Mouse (Mus musculus) liver, postnatal 0 days (tissue): ENCODE results near the gene Btnl9. TPM values are rescaled to one million over a fixed set of nuclear protein-coding genes. Genes with fewer than 3 reads are reported as not detected.

Experiments used
- ATAC-seq: fragments of 200-750 bp; cut with Nextera tagmentation; 2 replicates; pipeline ENCODE4 v1.8.0; 2017; ENCODE audit warnings: mild to moderate bottlenecking, moderate library complexity
- DNase-seq: peaks from one replicate; pipeline ENCODE4 v3.0.0-alpha.2; 2016
- H3K27ac ChIP-seq: fragments of 300-500 bp; sonication (generic); 2 replicates; pipeline ENCODE4 v1.5.1; 2014; ENCODE audit warnings: antibody characterized with exemption, moderate library complexity, mild to moderate bottlenecking, low read depth
- H3K27me3 ChIP-seq: fragments of 300-500 bp; sonication (generic); 2 replicates; pipeline ENCODE4 v1.6.1; 2014; ENCODE audit warnings: low read length, control low read depth, mixed read lengths; ENCODE audit not compliant: insufficient read depth
- H3K36me3 ChIP-seq: fragments of 300-500 bp; sonication (generic); replicated peaks from 2 replicates; pipeline ENCODE4 v1.6.1; 2014; ENCODE audit warnings: mild to moderate bottlenecking, control low read depth, low read length, moderate library complexity, mixed read lengths; ENCODE audit not compliant: insufficient read depth
- H3K4me1 ChIP-seq: fragments of 300-500 bp; sonication (generic); 2 replicates; pipeline ENCODE4 v1.6.1; 2014; ENCODE audit warnings: antibody characterized with exemption, mild to moderate bottlenecking, control low read depth; ENCODE audit not compliant: insufficient read depth
- H3K4me2 ChIP-seq: fragments of 300-500 bp; sonication (generic); 2 replicates; pipeline ENCODE4 v1.6.1; 2014; ENCODE audit warnings: low read depth, mild to moderate bottlenecking, low read length, moderate library complexity, mixed read lengths
- H3K4me3 ChIP-seq: fragments of 300-500 bp; sonication (generic); 2 replicates; pipeline ENCODE4 v1.5.1; 2014; ENCODE audit warnings: low read depth, low read length
- H3K9ac ChIP-seq: fragments of 300-500 bp; sonication (generic); replicated peaks from 2 replicates; pipeline ENCODE4 v1.6.1; 2014; ENCODE audit warnings: mild to moderate bottlenecking, moderate library complexity
- H3K9me3 ChIP-seq: fragments of 300-500 bp; sonication (generic); 2 replicates; pipeline ENCODE4 v1.6.1; 2016; ENCODE audit warnings: mild to moderate bottlenecking, control low read depth, low read length, mixed read lengths
- CTCF ChIP-seq: sonication (generic); IDR thresholded peaks from 2 replicates; pipeline ENCODE4 v1.5.1; 2016; ENCODE audit warnings: antibody characterized with exemption, low read depth
- EP300 ChIP-seq: IDR thresholded peaks from 2 replicates; pipeline ENCODE4 v1.6.1; 2016; ENCODE audit warnings: antibody characterized with exemption, low read depth, mild to moderate bottlenecking
- WGBS: fragments of 180-500 bp; shearing (Covaris S2); extraction: QIAGEN DNeasy Blood & Tissue Kit; methylation state at CpG from one replicate; pipeline ENCODE4 v1.1.7; 2014; ENCODE audit not compliant: insufficient replicate concordance; 5-methylcytosine and 5-hydroxymethylcytosine counted together
- polyA plus RNA-seq: library from polyadenylated mRNA; unstranded; fragments of >200 nt; fragmentation: Nextera tagmentation; extraction: Ambion mirVana; gene quantifications from 2 replicates; pipeline ENCODE4 v1.2.1, GENCODE M21; 2015

The Btnl9 gene
- polyA plus RNA-seq, 1 experiment from 2014 or later: 1.9 TPM

DNA sequence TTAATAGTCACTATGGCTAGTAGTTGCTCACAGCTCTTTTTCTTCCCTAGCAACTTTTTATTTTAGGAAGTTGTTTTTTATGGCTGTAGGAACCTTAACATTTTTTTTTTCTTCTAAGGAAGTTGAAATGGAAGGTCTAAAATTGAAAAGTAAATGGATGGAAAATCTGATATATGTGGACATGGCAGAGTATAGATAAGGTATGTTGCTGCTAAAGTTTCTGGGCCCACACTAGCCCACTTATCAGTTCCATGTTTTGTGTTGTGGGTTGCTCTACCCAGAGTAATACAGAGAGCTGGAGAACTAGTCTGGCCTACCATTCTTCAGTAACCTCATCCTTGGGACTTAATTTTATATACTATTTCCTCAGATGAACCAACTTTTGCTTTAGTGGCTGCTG lies 25.6 kb upstream of the Btnl9 start:
- peaks cover 48% of the 10 kb centered on the region for H3K36me3 ChIP-seq
- H3K4me3 ChIP-seq: no peak overlapping the region
- TF ChIP-seq CTCF (no peak), EP300 (no peak)
- DNase-seq: no peak
- H3K4me1 ChIP-seq: peaks cover 22% of the 10 kb centered on the region
- H3K27ac ChIP-seq: peak overlapping the region; percentile 57; the same call in 1 of the 2 replicates
- no peaks in the 10 kb centered on the region for H3K9me3 ChIP-seq
- no peak for ATAC-seq
- no peak overlapping the region for H3K9ac ChIP-seq
- H3K27me3 ChIP-seq: no peaks in the 10 kb centered on the region
- H3K4me2 ChIP-seq: no peak overlapping the region

DNA sequence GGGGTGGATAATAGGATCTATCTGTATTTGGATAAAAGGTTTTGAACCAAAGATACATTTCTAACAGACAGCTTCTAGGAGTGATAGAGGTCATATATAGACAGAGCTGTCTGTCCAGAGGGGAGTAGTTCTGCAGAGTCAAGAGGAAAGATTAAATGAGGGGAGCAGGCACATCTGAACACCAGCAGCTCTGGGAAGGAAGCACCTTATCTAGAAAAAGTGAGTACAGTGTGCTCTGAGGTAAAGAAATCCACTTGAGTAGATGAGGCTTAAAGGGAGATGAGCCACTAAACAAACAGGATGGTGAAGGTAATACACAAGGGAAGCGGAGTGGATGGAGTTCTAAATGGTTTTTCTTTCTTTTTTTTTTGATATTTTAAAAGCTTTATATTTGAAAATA lies 20.5 kb upstream of the Btnl9 start:
- Histone ChIP-seq H3K4me2 (no peak overlapping the region), H3K4me1 (peaks cover 36% of the 10 kb centered on the region), H3K9me3 (no peaks in the 10 kb centered on the region), H3K27me3 (no peaks in the 10 kb centered on the region), H3K27ac (no peak overlapping the region), H3K4me3 (no peak overlapping the region), H3K36me3 (peaks cover 6% of the 10 kb centered on the region; the same call in 1 of the 2 replicates), H3K9ac (no peak overlapping the region)
- DNase-seq (no peak), ATAC-seq (no peak)
- WGBS: 86% methylated on average over 1 of the region's 1 CpGs
- no peak for TF ChIP-seq CTCF
- TF ChIP-seq EP300: no peak

DNA sequence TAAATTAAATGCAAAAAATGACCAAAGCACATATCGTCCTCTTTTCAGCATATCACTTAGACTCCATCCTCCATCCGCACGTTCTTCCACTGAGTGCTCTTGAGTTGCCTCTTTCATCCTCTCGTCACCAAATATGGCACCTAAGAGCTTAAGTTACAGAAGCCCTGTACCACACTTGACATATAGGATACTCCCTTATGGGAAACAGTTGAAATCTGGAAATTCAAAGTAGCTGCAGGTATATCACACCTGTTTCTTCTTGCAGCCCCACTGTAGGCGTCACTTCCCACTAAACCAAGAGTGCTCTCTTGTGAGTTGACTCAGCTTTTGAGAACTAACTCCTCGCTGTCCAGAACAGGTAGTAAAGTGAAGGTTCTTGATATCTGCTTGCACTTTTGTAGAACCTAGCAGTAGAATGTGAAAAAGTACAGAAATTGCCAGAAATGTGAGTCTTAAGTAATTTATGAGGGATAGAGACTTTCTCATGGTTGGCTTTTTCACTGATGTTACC lies 18.2 kb upstream of the Btnl9 start:
- Histone ChIP-seq H3K36me3 (peaks cover 3% of the 10 kb centered on the region; the same call in 1 of the 2 replicates), H3K9me3 (no peaks in the 10 kb centered on the region), H3K27ac (no peak overlapping the region), H3K4me2 (peak overlapping the region; percentile 77), H3K4me1 (peaks cover 28% of the 10 kb centered on the region), H3K27me3 (no peaks in the 10 kb centered on the region), H3K9ac (no peak overlapping the region; the same call in 1 of the 2 replicates), H3K4me3 (peak overlapping the region; percentile 78)
- 80% methylated on average over 6 of the region's 6 CpGs for WGBS
- TF ChIP-seq EP300 (no peak), CTCF (no peak)
- DNase-seq (no peak), ATAC-seq (no peak)

DNA sequence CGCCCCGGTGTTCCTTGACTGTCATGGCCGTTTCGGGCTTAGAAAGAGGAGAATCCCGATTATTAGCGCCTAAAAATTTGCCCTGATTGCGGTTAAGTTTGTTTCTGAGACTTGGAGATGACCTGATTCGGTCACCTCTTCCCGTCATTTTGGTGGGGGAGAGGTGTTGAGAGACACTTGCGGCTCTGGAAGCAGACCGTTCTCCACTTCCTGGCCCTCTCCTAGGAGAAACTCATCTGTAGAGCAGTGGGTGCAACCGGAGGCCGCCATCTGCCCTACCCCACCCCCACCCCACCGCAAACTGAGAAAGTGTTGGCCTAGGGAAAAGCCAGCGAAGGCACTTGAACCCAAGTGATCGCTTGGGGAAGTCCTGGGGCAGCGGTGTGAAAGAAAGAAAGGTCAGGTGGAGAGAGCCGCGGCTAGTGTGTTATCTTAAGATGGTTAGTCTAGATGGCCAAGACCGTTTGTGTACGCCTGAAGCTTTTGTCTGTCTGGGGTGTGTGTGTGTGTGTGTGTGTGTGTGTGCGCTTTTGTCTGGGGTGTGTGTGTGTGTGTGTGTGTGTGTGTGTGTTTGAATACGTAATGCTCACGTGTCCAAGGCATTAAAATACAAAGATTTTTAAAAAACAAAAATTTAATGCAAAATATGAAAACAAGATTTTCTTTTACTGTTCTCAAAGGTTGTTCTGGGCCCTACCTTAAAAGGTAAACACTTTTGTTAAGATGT lies 17.0 kb upstream of the Btnl9 start:
- Histone ChIP-seq H3K27ac (peak overlapping the region; percentile 99), H3K9ac (peak overlapping the region; percentile 84), H3K9me3 (no peaks in the 10 kb centered on the region), H3K4me1 (peaks cover 23% of the 10 kb centered on the region), H3K4me2 (peak overlapping the region; percentile 77), H3K36me3 (peaks cover 3% of the 10 kb centered on the region; the same call in 1 of the 2 replicates), H3K27me3 (no peaks in the 10 kb centered on the region), H3K4me3 (peak overlapping the region; percentile 78)
- DNase-seq (peak; percentile 74), ATAC-seq (peak; percentile 68)
- under 1% methylated on average over 24 of the region's 24 CpGs for WGBS
- TF ChIP-seq EP300 (peak; percentile 36; the same call in 1 of the 2 replicates), CTCF (no peak)

DNA sequence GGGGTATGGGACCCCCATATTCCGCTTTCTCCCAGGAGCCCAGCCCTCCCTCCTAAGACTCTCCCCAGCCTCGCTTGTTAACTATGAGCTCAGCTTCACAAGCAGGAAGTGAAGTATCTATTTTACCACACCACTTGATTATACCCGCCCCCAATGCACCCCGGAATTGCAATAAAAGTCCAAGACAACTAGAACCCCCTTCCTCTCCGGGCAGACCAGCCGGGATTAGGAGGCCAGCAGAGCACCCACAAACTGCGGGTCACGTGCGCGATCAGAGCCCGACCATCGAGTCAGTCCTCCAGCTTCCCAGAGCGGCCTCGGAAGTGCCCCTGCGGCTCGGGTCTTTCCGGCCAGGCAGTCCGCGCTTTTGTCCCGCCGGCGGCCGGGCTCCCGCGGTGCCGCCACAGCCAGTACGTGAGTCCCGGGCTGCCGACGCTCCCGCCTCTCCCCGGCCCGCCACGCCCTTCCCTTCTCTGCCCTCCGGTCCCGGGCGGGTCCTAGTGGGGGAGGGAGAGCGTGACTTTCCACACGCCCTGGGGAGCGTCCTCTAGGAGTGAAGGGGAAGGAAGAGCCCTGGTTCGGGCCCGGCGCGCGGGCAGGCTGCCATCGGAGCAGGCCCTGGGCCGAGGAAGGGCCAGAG lies 16.3 kb upstream of the Btnl9 start, which contains the start of gene Zfp62:
TSS of gene Zfp62 (plus strand) at position 164 of the 640 bp plus-strand sequence.
- Histone ChIP-seq H3K4me2 (peak within 1 kb of the TSS; percentile 77), H3K27ac (peak within 1 kb of the TSS; percentile 99), H3K4me3 (peak within 1 kb of the TSS; percentile 78), H3K4me1 (peaks cover 23% of the 10 kb centered on the region), H3K9ac (peak within 1 kb of the TSS; percentile 84), H3K9me3 (no peaks in the 10 kb centered on the region), H3K27me3 (no peaks in the 10 kb centered on the region), H3K36me3 (peaks cover 3% of the 10 kb centered on the region; the same call in 1 of the 2 replicates)
- ATAC-seq (peak; percentile 90), DNase-seq (peak; percentile 96)
- under 1% methylated on average over 46 of the region's 47 CpGs for WGBS
- 0 out of 2 replicates have a peak, but pooled peaks have one; percentile 10 for TF ChIP-seq EP300
- TF ChIP-seq CTCF: no peak

DNA sequence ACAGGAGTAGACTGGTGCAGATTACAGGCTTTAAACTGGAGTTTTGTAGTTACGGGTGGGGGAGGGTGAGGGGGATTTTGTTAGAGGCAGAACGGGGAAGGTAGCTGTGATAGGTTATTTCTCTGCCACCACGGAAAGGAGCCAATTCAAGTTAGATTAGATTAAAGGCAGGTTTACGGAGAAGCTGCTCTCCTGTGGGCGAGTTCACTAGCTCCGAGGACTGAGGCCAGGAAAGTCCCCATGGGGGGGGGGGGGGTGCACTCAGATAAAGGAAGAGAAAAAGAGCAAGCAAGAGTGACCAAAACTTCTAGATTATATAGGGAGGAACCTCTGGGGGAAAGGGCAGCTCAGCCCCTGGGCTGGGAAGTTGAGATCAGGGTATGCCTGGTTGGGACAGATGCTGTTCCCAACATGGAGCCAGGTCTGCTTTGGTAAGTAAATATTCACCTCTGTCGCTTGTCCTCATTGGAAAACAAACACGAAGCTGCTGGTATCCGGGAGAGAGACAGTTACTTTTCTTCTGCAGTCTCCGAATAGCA lies 15.6 kb upstream of the Btnl9 start:
- ATAC-seq (peak; percentile 32), DNase-seq (peak; percentile 53)
- H3K27me3 ChIP-seq: no peaks in the 10 kb centered on the region
- peak overlapping the region; percentile 99 for H3K27ac ChIP-seq
- H3K9ac ChIP-seq: peak overlapping the region; percentile 84
- 1% methylated on average over 10 of the region's 10 CpGs for WGBS
- H3K36me3 ChIP-seq: peaks cover 3% of the 10 kb centered on the region; the same call in 1 of the 2 replicates
- TF ChIP-seq CTCF (no peak), EP300 (no peak)
- no peaks in the 10 kb centered on the region for H3K9me3 ChIP-seq
- H3K4me1 ChIP-seq: peaks cover 22% of the 10 kb centered on the region
- peak overlapping the region; percentile 77 for H3K4me2 ChIP-seq
- peak overlapping the region; percentile 78 for H3K4me3 ChIP-seq
